Mouse (Mus musculus) olfactory bulb, adult 2 months (tissue): ENCODE data around the gene Irf7.

Experiments
- CTCF ChIP-seq: fragments of 200-500 bp; IDR thresholded peaks from 2 replicates; pipeline ENCODE4 v1.5.1; 2012; ENCODE audit warnings: low read depth, mild to moderate bottlenecking, low read length, moderate library complexity; ENCODE audit not compliant: insufficient read depth
- POLR2A ChIP-seq: fragments of 200-500 bp; IDR thresholded peaks from 2 replicates; pipeline ENCODE4 v1.6.1; 2012; ENCODE audit warnings: mild to moderate bottlenecking, low read depth, low read length, moderate library complexity; ENCODE audit not compliant: insufficient read depth

GRCm38 (mm10) chr7:141288042-141288441 is 21.8 kb upstream of the Irf7 start:
- TF ChIP-seq CTCF (no peak), POLR2A (no peak)
